Mouse (Mus musculus) thymus, postnatal 0 days (tissue): ENCODE measurements around the gene Dnajc6. TPM values are rescaled to one million over a fixed set of nuclear protein-coding genes. Genes with fewer than 3 reads are reported as not detected.

Experiments used
- DNase-seq: peaks from one replicate; pipeline ENCODE4 v3.0.0-alpha.2; 2015; ENCODE audit warnings: low spot score
- polyA plus RNA-seq: library from polyadenylated mRNA; unstranded; fragments of >200 nt; fragmentation: Nextera tagmentation; extraction: Ambion mirVana; gene quantifications from 2 replicates; pipeline ENCODE4 v1.2.1, GENCODE M21; 2015

Dnajc6 gene
- polyA plus RNA-seq, 1 experiment from 2014 or later: 13.8 TPM

- DNase-seq: no peak
Observed at GRCm38 (mm10) chr4:101684821-101685220, 188.4 kb downstream of the Dnajc6 start.

- no peak for DNase-seq
Observed at GRCm38 (mm10) chr4:101686227-101686810, 189.9 kb downstream of the Dnajc6 start.

GRCm38 (mm10) chr4:101689241-101689640, 192.8 kb downstream of the Dnajc6 start:
- DNase-seq: no peak

- no peak for DNase-seq
Observed at GRCm38 (mm10) chr4:101689645-101690044, 193.2 kb downstream of the Dnajc6 start.

Other genes starting within 250 kb of the Dnajc6 start
- 146 and 151 TPM in 2 replicates for gene Jak1, start 231.4 kb upstream of the Dnajc6 start, polyA plus RNA-seq
- gene Ak4, start 77.4 kb upstream of the Dnajc6 start, polyA plus RNA-seq: 0.68 and 1.3 TPM in 2 replicates
- gene Leprot, start 151.1 kb downstream of the Dnajc6 start, polyA plus RNA-seq: 51.0 and 54.9 TPM in 2 replicates
- gene Lepr, start 220.8 kb downstream of the Dnajc6 start, polyA plus RNA-seq: 0.42 and 0.95 TPM in 2 replicates